Mouse (Mus musculus) liver, embryonic 13.5 days (tissue): ENCODE measurements around the gene Actn2. TPM values are rescaled to one million over a fixed set of nuclear protein-coding genes. Genes with fewer than 3 reads are reported as not detected.
A peak's percentile ranks its signal among the peaks of the same experiment; 100 is the strongest.

Source experiments
- ATAC-seq: fragments of 200-750 bp; cut with Nextera tagmentation; 2 replicates; pipeline ENCODE4 v1.8.0; 2017; ENCODE audit warnings: low read depth, mild to moderate bottlenecking, moderate number of reproducible peaks, moderate library complexity
- DNase-seq: peaks from one replicate; pipeline ENCODE4 v3.0.0; 2022
- H3K27ac ChIP-seq: fragments of 300-500 bp; sonication (generic); 2 replicates; pipeline ENCODE4 v1.5.1; 2015; ENCODE audit warnings: moderate library complexity, mild to moderate bottlenecking, inconsistent platforms
- H3K27me3 ChIP-seq: fragments of 300-500 bp; sonication (generic); 2 replicates; pipeline ENCODE4 v1.6.1; 2015; ENCODE audit warnings: mild to moderate bottlenecking, inconsistent platforms
- H3K36me3 ChIP-seq: fragments of 300-500 bp; sonication (generic); 2 replicates; pipeline ENCODE4 v1.6.1; 2015; ENCODE audit warnings: mild to moderate bottlenecking, inconsistent platforms
- H3K4me1 ChIP-seq: fragments of 300-500 bp; sonication (generic); replicated peaks from 2 replicates; pipeline ENCODE4 v1.6.1; 2015; ENCODE audit warnings: inconsistent platforms
- H3K4me2 ChIP-seq: fragments of 300-500 bp; sonication (generic); 2 replicates; pipeline ENCODE4 v1.6.1; 2015; ENCODE audit warnings: inconsistent platforms, mild to moderate bottlenecking, moderate library complexity
- H3K4me3 ChIP-seq: fragments of 300-500 bp; sonication (generic); replicated peaks from 2 replicates; pipeline ENCODE4 v1.5.1; 2015; ENCODE audit warnings: mild to moderate bottlenecking, inconsistent platforms
- H3K9ac ChIP-seq: fragments of 300-500 bp; sonication (generic); 2 replicates; pipeline ENCODE4 v1.6.1; 2015; ENCODE audit warnings: mild to moderate bottlenecking, inconsistent platforms
- H3K9me3 ChIP-seq: fragments of 300-500 bp; sonication (generic); replicated peaks from 2 replicates; pipeline ENCODE4 v1.6.1; 2016; ENCODE audit warnings: inconsistent platforms
- WGBS: fragments of 180-500 bp; shearing (Covaris S2); methylation state at CpG from one replicate; pipeline ENCODE4 v1.1.7; 2015; ENCODE audit not compliant: insufficient replicate concordance; 5-methylcytosine and 5-hydroxymethylcytosine counted together
- polyA plus RNA-seq: library from polyadenylated mRNA; unstranded; fragments of >200 nt; fragmentation: Nextera tagmentation; extraction: Ambion mirVana; gene quantifications from 2 replicates; pipeline ENCODE4 v1.2.1, GENCODE M21; 2015

The Actn2 gene
- 4.4 and 5.0 TPM in 2 replicates for polyA plus RNA-seq

DNA sequence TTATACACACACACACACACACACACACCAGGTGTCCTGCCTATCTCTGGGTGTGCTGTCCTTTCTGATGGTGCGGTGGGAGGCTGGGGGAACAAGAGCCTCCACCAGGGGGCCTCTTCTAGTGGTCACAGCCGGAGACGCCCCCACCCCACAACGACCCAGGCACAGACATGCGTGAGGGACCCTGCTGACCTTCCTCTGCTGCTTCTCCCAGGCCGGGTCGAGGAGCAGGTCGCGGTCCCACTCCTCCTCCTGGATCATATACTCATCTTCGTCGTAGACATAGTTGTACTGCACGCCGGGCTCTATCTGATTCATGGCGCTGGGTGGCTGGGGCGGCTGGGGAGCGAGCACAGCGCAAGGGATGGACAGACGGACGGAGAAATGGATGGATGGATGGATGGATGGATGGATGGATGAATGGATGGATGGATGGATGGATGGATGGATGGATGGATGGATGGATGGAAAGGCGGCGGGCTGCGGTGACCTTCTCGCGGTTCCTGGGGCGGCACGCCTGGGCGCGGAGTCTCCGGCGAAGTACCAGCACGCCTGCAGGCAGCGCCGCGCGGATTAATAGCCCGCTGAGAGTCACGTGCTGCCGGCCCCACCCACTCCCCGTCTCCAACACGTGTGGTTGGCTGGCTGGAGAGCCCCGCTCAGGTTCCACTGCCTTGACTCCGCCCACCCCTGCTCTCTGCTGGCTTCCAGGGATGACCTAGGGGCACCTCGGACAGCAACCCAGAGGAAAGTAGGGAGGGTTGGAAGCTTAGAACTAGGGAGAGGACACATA, at the start of gene Actn2:
TSS of gene Actn2 (minus strand) at position 578 of the 793 bp plus-strand sequence.
- Histone ChIP-seq H3K9ac (no peak within 1 kb of the TSS), H3K4me3 (0 out of 2 replicates have a peak within 1 kb of the TSS, but pooled peaks have one; percentile 2), H3K4me1 (peaks cover 9% of the 10 kb centered on the region), H3K9me3 (no peaks in the 10 kb centered on the region), H3K27me3 (peaks cover 21% of the 10 kb centered on the region), H3K4me2 (peak within 1 kb of the TSS; percentile 48), H3K27ac (no peak within 1 kb of the TSS), H3K36me3 (no peaks in the 10 kb centered on the region)
- ATAC-seq (peak; percentile 89), DNase-seq (peak; percentile 51)
- WGBS, result under 1% methylated on average over 35 of the region's 43 CpGs

DNA sequence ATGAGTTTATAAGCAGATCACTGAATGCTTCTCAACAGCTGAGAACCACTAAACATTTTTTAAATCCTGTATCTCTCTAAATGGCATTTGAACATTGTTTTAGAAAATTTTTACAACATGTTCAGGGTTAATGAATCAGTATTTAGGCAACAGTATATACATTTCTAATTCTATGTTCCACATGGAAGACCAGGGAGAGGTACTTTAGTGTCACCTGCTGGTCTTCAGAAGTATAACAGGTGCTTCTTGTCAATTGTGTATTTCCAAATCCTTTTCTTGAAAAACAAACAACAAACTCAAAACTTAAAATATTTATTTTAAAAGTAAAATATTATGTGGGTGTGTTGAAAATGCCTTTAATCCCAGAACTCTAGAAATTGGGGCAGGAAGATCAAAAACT, 45.7 kb upstream of the Actn2 start:
- no peak for ATAC-seq
- DNase-seq, result no peak

DNA sequence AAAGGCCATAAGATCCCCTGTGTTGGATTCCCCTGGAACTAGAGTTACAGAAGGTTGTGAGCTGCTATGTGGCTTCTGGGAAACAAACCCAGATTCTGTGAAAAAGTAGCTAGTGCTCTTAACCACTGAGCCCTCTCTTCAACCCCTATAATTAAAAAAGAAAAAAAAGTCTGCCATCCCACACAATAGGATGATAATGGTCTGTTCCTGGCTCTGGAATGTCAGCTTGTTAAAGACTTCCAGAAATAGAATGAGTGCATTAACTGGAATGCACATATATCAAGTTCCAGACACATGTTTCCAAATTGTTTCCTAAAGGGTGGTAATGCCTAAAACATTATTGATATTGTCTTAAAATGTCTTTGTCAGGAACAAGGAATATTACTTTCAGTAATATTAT, 44.2 kb upstream of the Actn2 start:
- ATAC-seq, result no peak
- no peak overlapping the region for H3K27ac ChIP-seq
- H3K4me3 ChIP-seq, result no peak overlapping the region
- H3K9me3 ChIP-seq, result no peaks in the 10 kb centered on the region
- H3K36me3 ChIP-seq, result no peaks in the 10 kb centered on the region
- H3K4me1 ChIP-seq, result no peaks in the 10 kb centered on the region
- H3K9ac ChIP-seq, result no peak overlapping the region
- H3K27me3 ChIP-seq, result no peaks in the 10 kb centered on the region
- no peak for DNase-seq
- no peak overlapping the region for H3K4me2 ChIP-seq

More for the DNA sequence above, 45.7 kb upstream of the Actn2 start:
- Histone ChIP-seq H3K4me1 (no peaks in the 10 kb centered on the region), H3K4me3 (no peak overlapping the region), H3K36me3 (no peaks in the 10 kb centered on the region), H3K27me3 (no peaks in the 10 kb centered on the region), H3K4me2 (no peak overlapping the region), H3K9me3 (no peaks in the 10 kb centered on the region), H3K27ac (no peak overlapping the region), H3K9ac (no peak overlapping the region)

GRCm38 (mm10) chr13:12376778-12377177, 36.2 kb upstream of the Actn2 start:
- Histone ChIP-seq H3K9me3 (no peaks in the 10 kb centered on the region), H3K27ac (no peak overlapping the region), H3K4me3 (no peak overlapping the region), H3K27me3 (no peaks in the 10 kb centered on the region), H3K36me3 (no peaks in the 10 kb centered on the region), H3K4me1 (no peaks in the 10 kb centered on the region), H3K9ac (no peak overlapping the region), H3K4me2 (no peak overlapping the region)
- WGBS, result 35% methylated on average over 1 of the region's 1 CpGs
- DNase-seq (no peak), ATAC-seq (no peak)

GRCm38 (mm10) chr13:12372755-12373154, 32.2 kb upstream of the Actn2 start:
- H3K27ac ChIP-seq, result no peak overlapping the region
- H3K27me3 ChIP-seq, result no peaks in the 10 kb centered on the region
- no peaks in the 10 kb centered on the region for H3K9me3 ChIP-seq
- no peaks in the 10 kb centered on the region for H3K36me3 ChIP-seq
- no peak overlapping the region for H3K9ac ChIP-seq
- H3K4me2 ChIP-seq, result no peak overlapping the region
- DNase-seq (no peak), ATAC-seq (no peak)
- H3K4me1 ChIP-seq, result no peaks in the 10 kb centered on the region
- H3K4me3 ChIP-seq, result no peak overlapping the region
- 29% methylated on average over 3 of the region's 3 CpGs for WGBS

- H3K36me3 ChIP-seq, result no peaks in the 10 kb centered on the region
- no peaks in the 10 kb centered on the region for H3K4me1 ChIP-seq
- no peak overlapping the region for H3K27ac ChIP-seq
- H3K9me3 ChIP-seq, result no peaks in the 10 kb centered on the region
- no peak overlapping the region for H3K9ac ChIP-seq
- no peaks in the 10 kb centered on the region for H3K27me3 ChIP-seq
- no peak overlapping the region for H3K4me2 ChIP-seq
- DNase-seq (no peak), ATAC-seq (no peak)
- WGBS, result 70% methylated on average over 11 of the region's 11 CpGs
- no peak overlapping the region for H3K4me3 ChIP-seq
Measured at GRCm38 (mm10) chr13:12369930-12370329, 29.4 kb upstream of the Actn2 start.

- H3K27me3 ChIP-seq, result no peaks in the 10 kb centered on the region
- no peaks in the 10 kb centered on the region for H3K4me1 ChIP-seq
- H3K27ac ChIP-seq, result no peak overlapping the region
- ATAC-seq (no peak), DNase-seq (no peak)
- WGBS, result 48% methylated on average over 8 of the region's 8 CpGs
- H3K9me3 ChIP-seq, result no peaks in the 10 kb centered on the region
- no peak overlapping the region for H3K4me3 ChIP-seq
- H3K4me2 ChIP-seq, result no peak overlapping the region
- no peak overlapping the region for H3K9ac ChIP-seq
- no peaks in the 10 kb centered on the region for H3K36me3 ChIP-seq
Measured at GRCm38 (mm10) chr13:12369041-12369621, 28.6 kb upstream of the Actn2 start.

DNA sequence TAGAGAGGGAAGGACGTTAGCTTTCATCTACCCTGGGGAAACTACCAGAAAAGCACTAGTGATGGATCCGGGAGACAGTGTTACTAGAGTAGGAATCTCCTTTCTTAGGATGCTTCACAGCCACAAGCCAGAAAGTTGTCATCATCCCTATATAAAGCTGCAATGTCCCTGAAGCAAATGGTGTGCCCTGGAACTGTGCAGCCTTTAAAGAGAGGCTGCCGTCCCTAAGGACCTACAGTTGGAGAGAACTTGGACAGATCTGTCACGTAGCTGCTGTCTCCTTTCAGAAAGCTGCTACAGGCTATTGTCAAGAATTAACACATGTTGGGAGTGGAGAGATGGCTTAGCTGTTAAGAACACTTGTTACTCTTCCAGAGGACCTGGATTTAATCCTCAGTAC, 20.9 kb upstream of the Actn2 start:
- Histone ChIP-seq H3K4me1 (no peaks in the 10 kb centered on the region), H3K9ac (no peak overlapping the region), H3K27ac (no peak overlapping the region), H3K27me3 (no peaks in the 10 kb centered on the region), H3K36me3 (no peaks in the 10 kb centered on the region), H3K4me3 (no peak overlapping the region), H3K4me2 (no peak overlapping the region), H3K9me3 (no peaks in the 10 kb centered on the region)
- 63% methylated on average over 4 of the region's 4 CpGs for WGBS
- no peak for ATAC-seq
- DNase-seq, result no peak

GRCm38 (mm10) chr13:12357554-12357953, 17.0 kb upstream of the Actn2 start:
- Histone ChIP-seq H3K27ac (no peak overlapping the region), H3K4me3 (no peak overlapping the region), H3K4me2 (no peak overlapping the region), H3K27me3 (no peaks in the 10 kb centered on the region), H3K4me1 (no peaks in the 10 kb centered on the region), H3K9ac (no peak overlapping the region), H3K9me3 (no peaks in the 10 kb centered on the region), H3K36me3 (no peaks in the 10 kb centered on the region)
- no peak for ATAC-seq
- WGBS, result 72% methylated on average over 5 of the region's 5 CpGs
- no peak for DNase-seq

DNA sequence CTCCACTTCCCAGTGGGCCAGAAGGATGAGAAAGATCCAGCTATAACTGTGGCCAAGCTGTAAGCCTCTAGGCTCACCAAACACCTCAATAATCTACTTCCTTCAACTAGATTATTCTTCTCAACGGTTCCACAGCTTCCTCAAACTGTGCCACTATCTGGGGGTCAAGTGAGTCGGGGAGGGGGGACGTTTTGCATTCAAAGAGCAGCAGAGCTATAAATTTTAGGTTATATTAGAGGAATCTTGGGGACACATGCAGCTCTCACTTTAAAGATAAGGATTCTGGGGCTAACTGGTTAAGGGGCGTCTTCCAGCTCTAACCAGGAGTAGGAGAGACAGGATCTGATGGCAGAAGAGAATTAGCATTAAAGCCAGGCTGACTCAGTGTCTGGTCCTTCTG, 15.6 kb upstream of the Actn2 start:
- no peak for ATAC-seq
- no peak for DNase-seq
- H3K9ac ChIP-seq, result no peak overlapping the region
- no peak overlapping the region for H3K4me2 ChIP-seq
- H3K27me3 ChIP-seq, result no peaks in the 10 kb centered on the region
- no peaks in the 10 kb centered on the region for H3K36me3 ChIP-seq
- H3K9me3 ChIP-seq, result no peaks in the 10 kb centered on the region
- H3K4me3 ChIP-seq, result no peak overlapping the region
- 21% methylated on average over 4 of the region's 4 CpGs for WGBS
- no peak overlapping the region for H3K27ac ChIP-seq
- no peaks in the 10 kb centered on the region for H3K4me1 ChIP-seq

- Histone ChIP-seq H3K27me3 (no peaks in the 10 kb centered on the region), H3K9me3 (no peaks in the 10 kb centered on the region), H3K27ac (no peak overlapping the region), H3K4me1 (no peaks in the 10 kb centered on the region), H3K4me3 (no peak overlapping the region), H3K9ac (no peak overlapping the region), H3K4me2 (no peak overlapping the region), H3K36me3 (no peaks in the 10 kb centered on the region)
- DNase-seq, result no peak
- whole genome bisulfite sequencing, result 43% methylated on average over 13 of the region's 13 CpGs
- no peak for ATAC-seq
Measured at GRCm38 (mm10) chr13:12349197-12349824, 8.8 kb upstream of the Actn2 start.
